Mouse (Mus musculus) thymus, adult 2 months (tissue): ENCODE data around the gene Rrp15.

ENCODE experiments used
- CTCF ChIP-seq: fragments of 200-500 bp; IDR thresholded peaks from 2 replicates; pipeline ENCODE4 v1.5.1; 2012; ENCODE audit warnings: mild to moderate bottlenecking, control low read depth, low read length, moderate library complexity, borderline replicate concordance; ENCODE audit not compliant: control insufficient read depth, poor library complexity, insufficient read depth; ENCODE audit errors: extremely low read depth
- POLR2A ChIP-seq: fragments of 200-500 bp; IDR thresholded peaks from 2 replicates; pipeline ENCODE4 v1.6.1; 2012; ENCODE audit warnings: mild to moderate bottlenecking, low read length, control low read depth, moderate library complexity; ENCODE audit not compliant: control insufficient read depth, poor library complexity, insufficient read depth; ENCODE audit errors: extremely low read depth

GRCm38 (mm10) chr1:186726117-186726516 lies 23.0 kb downstream of the Rrp15 start:
- TF ChIP-seq CTCF (no peak), POLR2A (no peak)
